Comparison of ENCODE assay signal across 25 mouse cellular contexts in the genomic region with DNA sequence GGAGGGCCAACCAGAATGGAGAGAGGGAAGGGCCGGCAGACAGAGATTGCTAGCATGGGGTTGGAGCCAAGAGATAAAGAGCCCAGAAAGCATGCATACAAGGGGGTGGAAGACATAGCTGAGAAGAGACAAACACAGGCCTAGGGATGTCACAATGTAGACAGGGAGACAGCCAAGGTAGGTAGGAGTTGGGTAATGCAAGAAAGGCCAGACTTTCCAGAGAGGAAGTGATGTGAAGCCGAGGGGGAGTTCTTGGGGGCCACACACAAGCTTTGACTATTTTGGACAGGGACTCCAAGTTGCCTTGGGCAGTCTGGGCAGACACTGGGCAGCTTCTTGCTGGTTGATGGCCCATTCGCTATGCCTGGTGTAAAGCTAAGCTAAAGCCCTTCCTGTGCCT.
"Had no signal": no experiment of that assay in that cellular context is flagged by ENCODE, and none has a peak within 500 bp of the region (broad histone marks: within the 10 kb centered on the region; RNA-seq: fewer than 3 reads in every experiment).

No protein-coding gene starts in this region.

- H3K4me2 ChIP-seq: heart, embryonic 12.5 days; hindbrain, embryonic 12.5 days; hindbrain, embryonic 14.5 days; intestine, embryonic 15.5 days; limb, embryonic 13.5 days; limb, embryonic 15.5 days; liver, embryonic 12.5 days had no signal

- H3K4me1 ChIP-seq: heart, embryonic 10.5 days; heart, embryonic 12.5 days; hindbrain, embryonic 10.5 days; hindbrain, embryonic 12.5 days; intestine, embryonic 15.5 days; limb, embryonic 13.5 days; limb, embryonic 15.5 days had no signal

- H3K9me3 ChIP-seq: heart, embryonic 10.5 days; heart, embryonic 12.5 days; hindbrain, embryonic 10.5 days; hindbrain, embryonic 12.5 days; intestine, embryonic 15.5 days; limb, embryonic 13.5 days; limb, embryonic 15.5 days; liver, embryonic 12.5 days had no signal

- ATAC-seq: hindbrain, embryonic 16.5 days; inflammation-experienced regulatory T-cells, adult 6 months; intestine, embryonic 15.5 days; intestine, postnatal 0 days had no signal

- H3K27ac ChIP-seq: gastrocnemius, adult 2 months; heart, embryonic 10.5 days; hindbrain, embryonic 10.5 days; hindbrain, embryonic 12.5 days; hindbrain, embryonic 14.5 days; intestine, embryonic 15.5 days; limb, embryonic 13.5 days; liver, embryonic 12.5 days; liver, embryonic 14.5 days had no signal

- H3K4me3 ChIP-seq: gastrocnemius, adult 2 months; heart, embryonic 12.5 days; hindbrain, embryonic 10.5 days; hindbrain, embryonic 12.5 days; intestine, embryonic 15.5 days; limb, embryonic 13.5 days; limb, embryonic 15.5 days; liver, embryonic 12.5 days had no signal

- DNase-seq: gastrocnemius, adult 2 months; gastrocnemius, postnatal 10 days; gastrocnemius, postnatal 25 days; heart, adult 18-20 months; heart, postnatal 10 days; heart, postnatal 4 days; kidney, adult 18-20 months; kidney, adult 8-10 months; kidney, postnatal 10 days; layer of hippocampus, adult 9-11 months; layer of hippocampus, postnatal 36 days; left cerebral cortex, postnatal 4 days had no signal

- H3K9ac ChIP-seq: heart, embryonic 12.5 days; hindbrain, embryonic 12.5 days; hindbrain, embryonic 14.5 days; intestine, embryonic 15.5 days; limb, embryonic 13.5 days; limb, embryonic 15.5 days; liver, embryonic 12.5 days; liver, embryonic 14.5 days had no signal

- H3K27me3 ChIP-seq: heart, embryonic 12.5 days; hindbrain, embryonic 12.5 days; intestine, embryonic 15.5 days; limb, embryonic 13.5 days; limb, embryonic 15.5 days; liver, embryonic 12.5 days had no signal
